Mouse (Mus musculus) MEL (cell line): Measurements from ENCODE around the gene Calhm4.

Experiments used
- CTCF ChIP-seq, 3 experiments: IDR thresholded peaks in 2 of 3; conservative IDR thresholded peaks in 1 of 3; 2 replicates each; pipeline ENCODE4 v1.5.1; 2011 to 2012; ENCODE audit warnings: low read length in 3 of 3, low read depth in 2 of 3, mild to moderate bottlenecking in 2 of 3, improper control_type of control experiment in 1 of 3, inconsistent platforms in 1 of 3, mixed read lengths in 1 of 3, moderate library complexity in 1 of 3; ENCODE audit not compliant: control insufficient read depth in 1 of 3, insufficient read depth in 1 of 3, poor library complexity in 1 of 3, severe bottlenecking in 1 of 3
- POLR2AphosphoS2 ChIP-seq: IDR thresholded peaks from 2 replicates; pipeline ENCODE4 v1.6.1; 2011; ENCODE audit warnings: low read length, improper control_type of control experiment

DNA sequence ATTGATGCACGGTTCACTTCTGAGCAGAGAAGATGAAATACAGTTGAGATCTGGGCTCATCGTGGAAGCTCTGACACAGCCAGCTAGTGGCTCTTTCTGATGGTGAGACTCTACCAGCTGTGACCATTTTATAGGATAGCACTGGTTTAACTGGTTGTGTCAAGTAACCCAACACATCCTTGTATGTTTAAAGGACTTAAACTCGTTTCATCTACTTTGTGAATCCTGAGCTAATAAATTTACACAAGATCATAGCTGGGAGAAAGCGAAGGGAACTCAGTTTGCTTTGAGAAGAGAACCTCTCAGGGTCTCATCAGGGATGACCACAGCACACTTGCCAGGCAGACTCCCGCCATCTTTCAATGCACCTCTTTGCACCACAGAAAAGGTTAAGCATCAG is at the start of gene Calhm4:
- TF ChIP-seq CTCF (IDR thresholded peaks at IDR 0.05 in 2 of 3, conservative IDR thresholded peaks at IDR 0.05 in 1 of 3; ENCODE audit: control insufficient read depth in 1 of 3, insufficient read depth in 1 of 3, low read depth in 2 of 3, low read length in 3 of 3, poor library complexity in 1 of 3, severe bottlenecking in 1 of 3) (no peak), POLR2AphosphoS2 (no peak)
